Mouse (Mus musculus) cerebellum, postnatal 25 days (tissue): Measurements from ENCODE around the gene Olfr564.

ENCODE experiments used
- DNase-seq, 2 experiments: peaks; one replicate each; pipeline ENCODE4 v3.0.0; 2021; ENCODE audit warnings: mixed read lengths in 2 of 2

The Olfr564 gene

GRCm38 (mm10) chr7:102803180-102803579 is at the start of gene Olfr564:
TSS of gene Olfr564 (plus strand) at chr7:102803480.
- no peak for DNase-seq

GRCm38 (mm10) chr7:102759266-102759665 is 44.0 kb upstream of the Olfr564 start, which contains the start of the genes Olfr560 and Olfr78:
TSS of gene Olfr560 (minus strand) at chr7:102759366.
TSS of gene Olfr78 (minus strand) at chr7:102759471.
- no peak for DNase-seq

DNA sequence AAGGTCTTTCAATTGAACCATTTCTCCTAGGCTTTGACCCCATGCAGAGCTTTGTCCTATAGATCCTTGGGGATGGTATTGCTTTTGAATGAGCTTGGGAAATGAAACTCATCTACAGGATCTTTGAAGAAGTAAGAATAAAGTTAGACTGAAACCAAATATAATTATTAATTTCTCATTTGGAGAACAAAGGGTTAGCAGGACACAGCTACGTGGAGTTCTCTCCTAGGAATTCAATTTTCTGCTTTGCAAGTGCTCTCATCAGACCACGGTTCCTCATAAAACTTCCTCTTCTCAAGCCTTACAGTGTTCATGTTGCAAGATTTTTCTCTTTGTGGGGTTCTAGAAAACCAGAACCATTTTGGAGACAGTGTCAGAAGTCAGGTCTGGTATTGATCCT is 32.4 kb upstream of the Olfr564 start, which contains the start of gene Olfr561:
Olfr561 (plus strand) TSS at position 301 of the 400 bp plus-strand sequence.
- no peak for DNase-seq
